Comparison of ENCODE assay signal across 1 mouse cellular context in genomic region chr7:127936216-127936884, GRCm38 (mm10).
TF ChIP-seq lines count a peak whose summit lies in the region.

No protein-coding gene starts in this region.

TF ChIP-seq in CH12.LX, 34 proteins besides CTCF, POLR2A, EP300 and RAD21 (continued from another document):
- TF ChIP-seq E2F4 (IDR thresholded peaks at IDR 0.05; ENCODE audit: insufficient replicate concordance, low read depth, low read length), result no peak
- TF ChIP-seq UBTF (IDR thresholded peaks at IDR 0.05; ENCODE audit: low read depth, low read length), result no peak
